Mouse (Mus musculus) brain, embryonic 14.5 days (tissue): Measurements from ENCODE around the gene Lca5l.

Source experiments
- CTCF ChIP-seq: fragments of 200-500 bp; IDR thresholded peaks from 2 replicates; pipeline ENCODE4 v1.5.1; 2012; ENCODE audit warnings: inconsistent platforms, mild to moderate bottlenecking, moderate library complexity, borderline replicate concordance; ENCODE audit not compliant: insufficient read depth, insufficient read length; ENCODE audit errors: extremely low read depth
- POLR2A ChIP-seq: fragments of 200-500 bp; IDR thresholded peaks from 2 replicates; pipeline ENCODE4 v1.6.1; 2012; ENCODE audit warnings: mild to moderate bottlenecking, inconsistent platforms, borderline replicate concordance; ENCODE audit not compliant: poor library complexity, insufficient read depth, insufficient read length, severe bottlenecking; ENCODE audit errors: extremely low read depth

DNA sequence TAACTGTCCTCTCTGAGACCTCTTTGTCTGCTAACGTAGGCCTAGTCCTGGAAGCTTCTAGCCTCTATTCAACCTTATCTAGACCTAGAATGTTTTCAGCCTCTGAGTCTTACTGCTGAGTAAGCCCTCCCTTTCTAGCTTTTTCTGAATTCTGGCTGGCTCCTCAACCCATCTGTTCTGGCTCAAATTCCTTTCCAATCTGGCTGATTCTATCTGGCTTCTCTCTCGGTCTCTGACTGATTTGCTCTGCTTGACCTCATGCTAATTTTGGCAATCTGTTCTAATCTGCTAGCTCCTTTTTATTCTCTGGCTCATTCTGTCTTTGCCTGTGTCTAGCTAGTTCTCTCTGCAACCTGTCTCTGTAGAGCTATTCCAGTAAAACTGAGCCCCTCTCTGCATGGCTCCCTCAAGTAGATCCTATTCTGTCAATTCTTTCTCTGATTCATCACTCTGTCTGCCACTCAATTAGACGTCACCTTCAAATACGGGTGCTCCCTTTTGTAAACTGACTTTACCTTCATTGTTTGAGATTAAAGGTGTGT is 26.3 kb downstream of the Lca5l start:
- TF ChIP-seq POLR2A, result no peak
- TF ChIP-seq CTCF, result no peak
